Mouse (Mus musculus) megakaryocyte-erythroid progenitor cell, adult 5-6 weeks (primary cell): Measurements from ENCODE around the gene Hfm1. TPM values are rescaled to one million over a fixed set of nuclear protein-coding genes. Genes with fewer than 3 reads are reported as not detected.

Experiments used
- ATAC-seq: replicated peaks from 2 replicates; pipeline ENCODE4 v1.8.0; 2016; ENCODE audit warnings: mild to moderate bottlenecking, inconsistent platforms; ENCODE audit not compliant: severe bottlenecking, poor library complexity, low FRiP score, low TSS enrichment
- total RNA-seq, 2 experiments: library from RNA; stranded (forward) in 1 of 2; stranded (reverse) in 1 of 2; fragments of 200-1000, 215-1000 nt in 1 of 2; fragments of >200 nt in 1 of 2; fragmentation: Nextera tagmentation in 1 of 2; gene quantifications; 2 replicates each; pipeline ENCODE4 v1.2.3; 2014 to 2017

Hfm1 gene
- total RNA-seq, 2 experiments from 2014 or later = 0.79 TPM; not detected in 1

- peak; percentile 73; the same call in 1 of the 2 replicates for ATAC-seq
These were observed 65.7 kb downstream of the Hfm1 start for GRCm38 (mm10) chr5:106860415-106860814.

DNA sequence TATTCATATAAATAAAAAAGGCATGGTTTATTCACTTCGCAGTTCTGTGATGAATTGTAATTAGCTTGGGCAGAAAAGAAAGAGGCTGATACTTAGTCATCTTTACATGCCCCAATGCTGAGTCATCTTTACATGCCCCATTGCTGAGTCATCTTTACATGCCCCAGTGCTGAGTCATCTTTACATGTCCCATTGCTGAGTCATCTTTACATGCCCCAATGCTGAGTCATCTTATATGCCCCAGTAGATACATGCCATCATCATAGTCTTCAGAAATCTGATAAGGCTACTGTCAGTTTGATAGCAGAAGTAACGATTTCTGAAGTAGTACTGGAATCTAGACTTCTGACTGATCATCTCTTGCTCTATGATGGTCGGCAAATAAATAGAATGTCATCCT, 72.8 kb downstream of the Hfm1 start:
- ATAC-seq = no peak

GRCm38 (mm10) chr5:106847045-106847444, 79.1 kb downstream of the Hfm1 start:
- 0 out of 2 replicates have a peak, but pooled peaks have one; percentile 30 for ATAC-seq

- ATAC-seq = no peak
These were observed 82.2 kb downstream of the Hfm1 start for GRCm38 (mm10) chr5:106843906-106844305.

DNA sequence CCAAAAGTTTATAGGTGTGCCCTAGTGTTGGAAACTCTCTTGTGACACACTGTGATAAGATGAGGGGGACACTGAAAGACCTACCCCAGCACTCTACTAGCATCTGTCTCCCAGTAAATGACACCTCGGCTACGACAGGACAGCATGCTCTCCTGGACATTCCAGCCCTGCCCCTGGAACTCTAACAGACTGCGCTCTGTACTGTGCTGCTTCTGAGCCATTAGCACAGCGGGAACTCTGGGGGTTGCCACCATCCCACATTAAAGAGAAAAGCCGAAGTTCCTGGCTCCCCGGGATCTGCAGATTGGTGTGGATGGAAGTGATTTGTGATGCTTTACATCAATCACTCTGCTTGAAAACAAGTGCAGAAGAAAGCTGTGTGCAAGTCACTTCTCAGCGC, 93.1 kb downstream of the Hfm1 start:
- ATAC-seq = no peak

- ATAC-seq = no peak
These were observed 94.7 kb downstream of the Hfm1 start for GRCm38 (mm10) chr5:106831401-106831800.

GRCm38 (mm10) chr5:106830775-106831174, 95.3 kb downstream of the Hfm1 start:
- ATAC-seq = no peak

DNA sequence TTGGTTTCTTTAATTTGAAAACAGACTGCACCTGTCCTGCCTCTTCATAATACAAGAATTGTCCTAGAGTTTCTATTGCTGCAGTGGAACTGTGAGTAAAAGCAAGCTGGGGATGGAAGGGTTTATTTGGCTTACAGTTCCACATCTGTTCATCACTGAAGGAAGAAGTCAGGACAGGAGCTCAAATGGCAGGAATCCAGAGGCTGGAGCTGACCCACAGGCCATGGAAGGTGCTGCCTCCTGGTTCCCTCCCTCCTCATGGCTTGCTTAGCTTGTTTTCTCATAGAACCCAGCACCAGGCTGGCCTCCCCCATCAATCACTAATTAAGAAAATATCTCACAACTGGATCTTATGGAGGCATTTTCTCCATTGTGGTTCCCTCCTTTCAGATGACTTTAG, 99.4 kb downstream of the Hfm1 start:
- ATAC-seq = no peak

DNA sequence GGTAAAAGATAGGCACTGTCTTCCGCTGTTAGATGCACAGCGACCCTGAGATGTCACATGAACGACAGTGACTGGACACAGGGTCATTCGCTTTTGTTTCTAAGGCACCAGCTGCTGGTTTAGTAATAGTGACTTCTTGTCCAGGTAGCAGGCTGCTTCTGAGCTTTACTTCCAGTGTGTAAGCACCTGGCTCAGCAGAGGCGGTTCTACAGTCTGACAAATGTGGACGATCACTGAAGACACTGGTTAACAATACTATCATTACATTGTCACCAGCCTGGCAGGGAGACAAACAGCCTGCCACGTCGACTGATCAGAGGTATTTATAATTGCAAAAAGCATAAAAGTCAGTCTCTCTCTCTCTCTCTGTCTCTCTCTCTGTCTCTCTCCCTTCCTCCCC, 100.1 kb downstream of the Hfm1 start:
- ATAC-seq = no peak

- peak; percentile 47; the same call in 1 of the 2 replicates for ATAC-seq
These were observed 100.7 kb downstream of the Hfm1 start for GRCm38 (mm10) chr5:106825301-106825853.

DNA sequence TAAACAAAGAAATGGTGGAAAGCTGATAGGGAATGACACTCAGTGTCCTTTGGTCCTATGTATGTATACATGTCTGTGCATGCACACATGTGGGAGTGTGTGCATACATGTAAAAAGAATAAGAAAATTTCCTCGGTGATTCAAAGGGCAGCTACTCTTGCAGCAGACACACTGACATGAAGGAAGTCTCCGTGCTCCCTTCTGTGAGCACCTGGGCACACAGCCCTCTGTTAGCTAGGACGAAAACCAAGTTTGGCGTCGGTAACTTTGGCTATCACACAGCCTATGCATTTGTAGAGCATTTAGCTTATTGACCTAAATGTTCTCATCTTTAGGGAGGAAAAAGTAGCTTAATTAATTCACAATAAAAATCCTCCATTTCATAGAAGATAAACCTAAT, 101.4 kb downstream of the Hfm1 start:
- no peak for ATAC-seq

- ATAC-seq = no peak
These were observed 106.5 kb downstream of the Hfm1 start for GRCm38 (mm10) chr5:106819630-106820029.

DNA sequence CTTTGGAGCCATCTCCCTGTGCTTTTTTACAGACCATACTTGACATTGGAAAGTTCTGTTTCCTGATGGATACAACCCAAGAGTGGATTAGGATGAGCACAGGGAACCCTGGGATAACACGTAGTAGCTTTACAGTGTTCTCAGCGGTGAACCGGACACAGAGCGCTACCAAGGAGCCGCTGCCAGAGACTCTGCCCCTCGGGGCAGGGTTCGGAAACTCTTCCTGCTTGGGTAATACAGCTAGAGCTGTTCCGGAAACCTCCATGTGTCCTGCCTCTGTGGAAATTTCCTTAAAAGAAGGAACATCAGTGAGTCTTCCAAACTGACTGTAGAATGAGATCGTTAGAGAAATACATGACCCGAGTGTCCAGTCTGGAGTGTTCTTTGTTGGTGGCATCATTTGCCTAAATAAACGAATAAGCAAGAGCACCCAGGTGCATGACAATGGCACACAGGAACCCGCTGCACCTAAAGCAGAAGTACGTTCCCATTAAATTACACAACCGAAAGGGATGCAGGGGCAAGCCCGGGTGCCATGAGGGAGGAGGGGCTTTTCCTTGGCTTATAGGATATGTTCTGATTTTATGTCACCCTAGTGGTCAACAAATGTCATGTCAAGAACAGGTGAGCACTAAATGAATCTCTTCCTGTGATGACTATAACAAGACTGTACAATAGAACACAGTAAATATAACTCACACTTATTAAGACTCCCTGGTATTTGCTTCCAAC, 110.0 kb downstream of the Hfm1 start:
- ATAC-seq = no peak

DNA sequence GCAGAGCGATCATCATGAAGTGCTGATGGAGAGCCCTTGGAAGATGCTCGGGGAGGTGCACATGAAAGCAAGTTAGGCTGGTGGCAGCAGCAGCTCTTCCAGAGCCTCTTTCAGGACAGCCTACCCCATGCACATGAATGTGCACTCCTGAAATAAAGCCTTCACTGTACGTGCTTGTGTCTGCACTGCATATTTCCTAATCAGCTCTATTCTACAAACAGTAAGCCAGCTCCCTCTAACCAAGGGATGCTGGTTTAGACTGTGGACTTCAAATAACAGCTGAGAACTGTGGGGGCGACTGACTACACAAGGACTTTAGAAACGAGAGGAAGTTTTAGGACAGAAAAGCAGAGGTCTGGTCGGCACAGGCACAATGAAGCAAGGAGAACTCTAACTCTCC, 111.5 kb downstream of the Hfm1 start:
- ATAC-seq = no peak

DNA sequence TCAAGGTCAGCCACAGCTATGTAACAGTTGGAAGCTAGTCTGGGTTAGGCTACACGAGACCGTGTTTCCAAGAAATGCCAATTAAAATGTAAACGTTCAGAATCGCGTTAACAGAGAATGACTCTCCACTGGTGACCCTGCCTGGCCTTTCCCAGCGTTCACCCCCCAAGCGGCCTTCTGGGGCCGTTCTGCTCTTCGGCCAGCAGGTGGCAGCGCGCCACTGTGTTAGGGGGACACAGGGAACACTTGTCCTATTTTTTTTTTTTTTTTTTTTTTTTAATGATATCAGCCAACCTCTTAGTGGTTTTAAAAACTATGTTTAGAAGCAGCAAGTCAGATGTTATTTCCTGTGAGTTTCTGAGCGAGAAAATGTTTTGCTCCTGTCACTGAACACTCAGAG, 123.0 kb downstream of the Hfm1 start:
- peak; percentile 82 for ATAC-seq

- ATAC-seq = peak; percentile 87
These were observed 124.0 kb downstream of the Hfm1 start for GRCm38 (mm10) chr5:106801886-106802798.

DNA sequence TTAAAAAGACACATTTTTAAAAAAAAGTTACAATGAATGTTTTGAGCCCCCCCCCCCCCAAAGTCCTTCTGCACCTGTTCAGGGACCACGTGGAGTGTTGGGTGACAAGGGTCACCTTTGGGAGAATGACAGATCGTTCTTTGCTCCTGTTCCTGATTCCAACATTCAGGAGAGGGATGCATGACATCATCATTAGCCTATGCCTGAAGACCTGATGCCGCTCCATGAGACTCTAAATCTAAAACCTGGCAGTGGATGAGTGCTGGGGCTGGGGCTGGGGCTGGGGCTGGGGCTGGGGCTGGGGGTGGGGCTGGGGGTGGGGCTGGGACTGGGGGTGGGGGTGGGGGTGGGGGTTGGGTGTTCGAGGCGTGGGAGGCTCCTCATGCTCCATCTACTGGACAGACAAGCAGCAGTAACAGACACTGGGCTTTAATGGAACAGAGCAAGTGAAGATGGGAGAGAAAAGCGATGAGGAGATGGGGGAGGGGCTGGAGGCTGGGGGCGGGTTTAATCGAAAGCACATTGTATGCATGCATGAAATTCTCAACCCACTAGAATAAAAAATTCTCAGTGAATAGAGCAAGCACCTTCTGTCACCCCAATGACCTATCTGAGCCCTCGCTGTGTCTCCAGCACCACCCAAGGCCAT, 124.8 kb downstream of the Hfm1 start:
- ATAC-seq = no peak

- no peak for ATAC-seq
These were observed 128.2 kb downstream of the Hfm1 start for GRCm38 (mm10) chr5:106797896-106798295.

- ATAC-seq = peak; percentile 94
These were observed 134.9 kb downstream of the Hfm1 start for GRCm38 (mm10) chr5:106791241-106791572.
